Comparison of ENCODE assay signal across 9 mouse cellular contexts in the genomic region with DNA sequence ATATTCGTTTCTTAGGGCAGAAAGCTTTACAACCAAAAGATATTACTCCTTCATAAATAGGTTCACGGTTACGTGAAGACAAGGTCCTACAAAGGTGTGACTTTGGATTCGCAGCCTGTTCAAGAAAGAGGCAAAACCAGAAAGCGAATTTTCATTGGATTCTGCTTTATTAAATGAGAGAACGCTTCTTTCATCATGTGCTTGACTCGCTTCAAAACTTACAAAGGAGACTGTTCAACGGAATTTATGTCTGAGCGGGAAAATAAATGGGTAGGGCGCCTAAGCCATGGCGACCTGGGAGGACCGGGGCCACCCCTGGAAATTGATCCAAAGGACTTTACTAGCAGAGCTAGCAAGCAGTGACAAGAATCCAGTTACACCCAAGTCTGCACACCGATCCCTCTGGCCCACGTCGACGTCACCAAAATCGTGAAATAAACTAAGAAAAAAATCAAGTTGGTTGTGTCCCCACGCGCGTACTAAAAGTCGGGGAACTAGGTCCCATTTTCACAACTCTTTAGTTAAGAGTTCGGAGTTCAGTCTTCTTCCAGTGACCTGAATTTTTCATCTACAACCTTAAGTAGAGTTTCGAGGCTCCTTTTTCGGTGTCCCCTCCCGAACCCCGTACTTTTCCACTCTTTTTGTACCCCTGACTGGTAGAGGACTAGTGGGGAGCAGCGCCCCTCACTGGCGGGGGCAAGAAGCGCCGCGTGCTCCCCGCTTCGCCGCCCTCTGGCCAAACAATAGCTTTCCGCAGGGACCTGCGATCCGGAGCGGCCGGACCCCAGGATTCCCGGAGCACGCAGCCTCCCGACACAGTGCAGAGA. TPM values are rescaled to one million over a fixed set of nuclear protein-coding genes. Genes with fewer than 3 reads are reported as not detected.
A peak's percentile ranks its signal among the peaks of the same experiment; 100 is the strongest.
DNase-seq lines count a peak whose midpoint lies in the region; ATAC-seq and TF ChIP-seq lines count a peak whose summit lies in the region.
"Had no signal": no experiment of that assay in that cellular context is flagged by ENCODE, and none has a peak within 500 bp of the region (broad histone marks: within the 10 kb centered on the region; RNA-seq: fewer than 3 reads in every experiment).

No protein-coding gene starts in this region.

- H3K9me3 ChIP-seq in heart, embryonic 16.5 days (replicated peaks; ENCODE audit: control insufficient read depth, low read length): no peaks in the 10 kb centered on the region
- no peaks in the 10 kb centered on the region for H3K9me3 ChIP-seq in MEL (replicated peaks; ENCODE audit: insufficient read depth, low read length)
- no peaks in the 10 kb centered on the region for H3K9me3 ChIP-seq in hindbrain, embryonic 11.5 days (ENCODE audit: control insufficient read depth, low read length)
- no peaks in the 10 kb centered on the region for H3K9me3 ChIP-seq in midbrain, embryonic 13.5 days

- WGBS in heart, embryonic 16.5 days: 5% methylated on average over 42 of the region's 42 CpGs
- WGBS in hindbrain, embryonic 11.5 days: 6% methylated on average over 42 of the region's 42 CpGs
- 4% methylated on average over 41 of the region's 42 CpGs for WGBS in midbrain, embryonic 13.5 days

- no peak for TF ChIP-seq EP300 in MEL (IDR thresholded peaks at IDR 0.05; ENCODE audit: low read depth in 1 of 2, low read length in 2 of 2)

- H3K4me1 ChIP-seq in heart, embryonic 16.5 days (ENCODE audit: control insufficient read depth, insufficient read depth, low read length): peaks cover 31% of the 10 kb centered on the region
- H3K4me1 ChIP-seq in MEL (ENCODE audit: control insufficient read depth in 1 of 2, insufficient read depth in 2 of 2, low read length in 2 of 2): peaks cover 0 to 27% of the 10 kb centered on the region in 2 experiments; a peak in 2 of 4 replicates
- peaks cover 18% of the 10 kb centered on the region for H3K4me1 ChIP-seq in hindbrain, embryonic 11.5 days (replicated peaks; ENCODE audit: control insufficient read depth, insufficient read depth, low read length)
- peaks cover 47% of the 10 kb centered on the region for H3K4me1 ChIP-seq in midbrain, embryonic 13.5 days (replicated peaks)

- peak overlapping the region; percentile 92 for H3K4me3 ChIP-seq in heart, embryonic 16.5 days (ENCODE audit: low read length)
- peak overlapping the region; percentile 19 to 63; a peak in 3 of 4 replicates for H3K4me3 ChIP-seq in MEL (ENCODE audit: control insufficient read depth in 1 of 2, insufficient read depth in 1 of 2, low read depth in 2 of 2, low read length in 2 of 2)
- H3K4me3 ChIP-seq in hindbrain, embryonic 11.5 days (ENCODE audit: low read depth, low read length): peak overlapping the region; percentile 97
- peak overlapping the region; percentile 93 for H3K4me3 ChIP-seq in midbrain, embryonic 13.5 days (replicated peaks)

- no peak for DNase-seq in heart, postnatal 36 days
- no peak for DNase-seq in MEL (ENCODE audit: low read depth, low spot score)
- DNase-seq in hindbrain, embryonic 11.5 days (ENCODE audit: low spot score): peak; percentile 47
- DNase-seq in adrenal gland, postnatal 14 days: no peak
- no peak for DNase-seq in right cerebral cortex, postnatal 4 days
- no peak for DNase-seq in right cerebral cortex, postnatal 10 days (ENCODE audit: low spot score in 2 of 2)

- intact Hi-C loops in heart, postnatal 36 days (cut with DNase I): no loop called here

- no peak for ATAC-seq in heart, embryonic 16.5 days (replicated peaks; ENCODE audit: extremely low read depth, insufficient read depth, low FRiP score)
- ATAC-seq in hindbrain, embryonic 11.5 days (ENCODE audit: low FRiP score): no peak
- no peak for ATAC-seq in midbrain, embryonic 13.5 days

- no peak for TF ChIP-seq RAD21 in MEL (IDR thresholded peaks at IDR 0.05; ENCODE audit: low read depth, low read length)

- peak; percentile 31 to 68 (median 49); a peak in 5 of 6 replicates for TF ChIP-seq CTCF in MEL (IDR thresholded peaks at IDR 0.05 in 2 of 3, conservative IDR thresholded peaks at IDR 0.05 in 1 of 3; ENCODE audit: control insufficient read depth in 1 of 3, insufficient read depth in 1 of 3, low read depth in 2 of 3, low read length in 3 of 3, poor library complexity in 1 of 3, severe bottlenecking in 1 of 3)

- peaks cover 11% of the 10 kb centered on the region for H3K79me2 ChIP-seq in MEL (ENCODE audit: control insufficient read depth, insufficient read depth, low read length, poor library complexity)

- peaks cover 17% of the 10 kb centered on the region for H3K27me3 ChIP-seq in heart, embryonic 16.5 days (ENCODE audit: control insufficient read depth, insufficient read depth, low read length)
- no peaks in the 10 kb centered on the region for H3K27me3 ChIP-seq in MEL (ENCODE audit: control insufficient read depth in 1 of 2, insufficient read depth in 2 of 2, low read length in 2 of 2)
- no peaks in the 10 kb centered on the region; the same call in 1 of the 2 replicates for H3K27me3 ChIP-seq in hindbrain, embryonic 11.5 days (ENCODE audit: control insufficient read depth, insufficient read depth, low read length)
- peaks cover 12% of the 10 kb centered on the region for H3K27me3 ChIP-seq in midbrain, embryonic 13.5 days

- 0 out of 2 replicates have a peak overlapping the region, but pooled peaks have one; percentile 40 for H3K27ac ChIP-seq in heart, embryonic 16.5 days (ENCODE audit: low read length)
- H3K27ac ChIP-seq in MEL (ENCODE audit: control insufficient read depth, low read depth, low read length): no peak overlapping the region
- peak overlapping the region; percentile 88 for H3K27ac ChIP-seq in hindbrain, embryonic 11.5 days (ENCODE audit: low read depth, low read length)
- peak overlapping the region; percentile 92 for H3K27ac ChIP-seq in midbrain, embryonic 13.5 days

- H3K9ac ChIP-seq in heart, embryonic 16.5 days (ENCODE audit: low read length): peak overlapping the region; percentile 80
- peak overlapping the region; percentile 67 for H3K9ac ChIP-seq in MEL (ENCODE audit: control insufficient read depth, low read depth, low read length, poor library complexity, severe bottlenecking)
- H3K9ac ChIP-seq in hindbrain, embryonic 11.5 days (ENCODE audit: low read depth, low read length): peak overlapping the region; percentile 99
- H3K9ac ChIP-seq in midbrain, embryonic 13.5 days (replicated peaks): peak overlapping the region; percentile 96

- H3K36me3 ChIP-seq in heart, embryonic 16.5 days (ENCODE audit: control insufficient read depth, insufficient read depth): 0 out of 2 replicates have a peak, but pooled peaks cover 6% of the 10 kb centered on the region
- H3K36me3 ChIP-seq in MEL (ENCODE audit: control insufficient read depth in 1 of 2, insufficient read depth in 2 of 2, low read length in 2 of 2): peaks cover 0 to 16% of the 10 kb centered on the region in 2 experiments; a peak in 2 of 4 replicates
- H3K36me3 ChIP-seq in hindbrain, embryonic 11.5 days (ENCODE audit: control insufficient read depth, insufficient read depth, low read length): peaks cover 8% of the 10 kb centered on the region
- H3K36me3 ChIP-seq in midbrain, embryonic 13.5 days: peaks cover 13% of the 10 kb centered on the region

- peak overlapping the region; percentile 88 for H3K4me2 ChIP-seq in heart, embryonic 16.5 days (ENCODE audit: low read depth, low read length)
- peak overlapping the region; percentile 92 for H3K4me2 ChIP-seq in hindbrain, embryonic 11.5 days (replicated peaks; ENCODE audit: low read depth, low read length)
- H3K4me2 ChIP-seq in midbrain, embryonic 13.5 days (replicated peaks): peak overlapping the region; percentile 96

- TF ChIP-seq POLR2A in MEL (IDR thresholded peaks at IDR 0.05; ENCODE audit: control insufficient read depth in 1 of 2, insufficient read depth in 1 of 2, low read depth in 1 of 2, low read length in 2 of 2, poor library complexity in 1 of 2): no peak

TF ChIP-seq in MEL, 35 proteins besides CTCF, POLR2A, EP300 and RAD21 (continues in another document):
- TF ChIP-seq USF1 (IDR thresholded peaks at IDR 0.05; ENCODE audit: low read depth, low read length) (no peak), MYC (IDR thresholded peaks at IDR 0.05; ENCODE audit: low read depth, low read length) (no peak), RCOR1 (IDR thresholded peaks at IDR 0.05; ENCODE audit: low read depth, low read length) (no peak), GABPA (IDR thresholded peaks at IDR 0.05; ENCODE audit: low read depth, low read length) (no peak), ZKSCAN1 (IDR thresholded peaks at IDR 0.05; ENCODE audit: low read depth, low read length) (no peak), CHD1 (IDR thresholded peaks at IDR 0.05; ENCODE audit: low read depth, low read length) (no peak), E2F4 (IDR thresholded peaks at IDR 0.05; ENCODE audit: borderline replicate concordance, low read depth, low read length) (no peak), BHLHE40 (IDR thresholded peaks at IDR 0.05; ENCODE audit: borderline replicate concordance, low read depth, low read length) (no peak), MAX (IDR thresholded peaks at IDR 0.05; ENCODE audit: low read length) (no peak)

RNA-seq across cellular contexts. Expression of a gene that starts 0.5 kb away (rescaled TPM):
- polyA plus RNA-seq in heart, embryonic 16.5 days (2015; fragmentation: Nextera tagmentation; extraction: Ambion mirVana): 15.0 and 15.3 TPM in 2 replicates
- 1 to 10 TPM; 3.2 to 3.9 TPM for total RNA-seq in heart, postnatal 36 days (2021)
- total RNA-seq in MEL (2012; rRNA removed): 11.8 and 13.1 TPM in 2 replicates
- 10 to 100 TPM in 1 of 2 experiments, not detected in 1; 13.3 TPM for polyA plus RNA-seq in MEL (2012; ENCODE audit: insufficient read depth in 1 of 2, insufficient read length in 2 of 2, low read depth in 1 of 2, low replicate concordance in 2 of 2, missing spikeins in 1 of 2)
- polyA plus RNA-seq in hindbrain, embryonic 11.5 days (2014; fragmentation: Nextera tagmentation; extraction: Ambion mirVana): 44.4 and 54.5 TPM in 2 replicates
- 34.7 and 35.5 TPM in 2 replicates for polyA plus RNA-seq in midbrain, embryonic 13.5 days (2015; fragmentation: Nextera tagmentation; extraction: Ambion mirVana)
- total RNA-seq in adrenal gland, postnatal 14 days (2021): 7.4 and 7.7 TPM in 2 replicates

RNA-seq across cellular contexts. Expression of a gene that starts 18.5 kb away (rescaled TPM):
- 7.0 and 7.5 TPM in 2 replicates for polyA plus RNA-seq in heart, embryonic 16.5 days (2015; fragmentation: Nextera tagmentation; extraction: Ambion mirVana)
- total RNA-seq in heart, postnatal 36 days (2021): 1 to 10 TPM; 5.3 to 9.1 TPM
- total RNA-seq in MEL (2012; rRNA removed): 5.3 and 5.7 TPM in 2 replicates
- polyA plus RNA-seq in MEL (2012; ENCODE audit: insufficient read depth in 1 of 2, insufficient read length in 2 of 2, low read depth in 1 of 2, low replicate concordance in 2 of 2, missing spikeins in 1 of 2): 10 to 100 TPM in 1 of 2 experiments, not detected in 1; 11.3 TPM
- 9.1 and 9.3 TPM in 2 replicates for polyA plus RNA-seq in hindbrain, embryonic 11.5 days (2014; fragmentation: Nextera tagmentation; extraction: Ambion mirVana)
- polyA plus RNA-seq in midbrain, embryonic 13.5 days (2015; fragmentation: Nextera tagmentation; extraction: Ambion mirVana): 9.8 and 15.2 TPM in 2 replicates
- total RNA-seq in adrenal gland, postnatal 14 days (2021): 13.1 and 16.7 TPM in 2 replicates

RNA-seq across cellular contexts. Expression of a gene that starts 34.3 kb away (rescaled TPM):
- 0.12 TPM in 1 of 2 replicates, not detected in the other for polyA plus RNA-seq in heart, embryonic 16.5 days (2015; fragmentation: Nextera tagmentation; extraction: Ambion mirVana)
- not detected for total RNA-seq in heart, postnatal 36 days (2021)
- not detected in 2 replicates for total RNA-seq in MEL (2012; rRNA removed)
- not detected for polyA plus RNA-seq in MEL (2012; ENCODE audit: insufficient read depth in 1 of 2, insufficient read length in 2 of 2, low read depth in 1 of 2, low replicate concordance in 2 of 2, missing spikeins in 1 of 2)
- polyA plus RNA-seq in hindbrain, embryonic 11.5 days (2014; fragmentation: Nextera tagmentation; extraction: Ambion mirVana): not detected in 2 replicates
- polyA plus RNA-seq in midbrain, embryonic 13.5 days (2015; fragmentation: Nextera tagmentation; extraction: Ambion mirVana): not detected in 2 replicates
- not detected in 2 replicates for total RNA-seq in adrenal gland, postnatal 14 days (2021)
- polyA plus RNA-seq: Patski had no signal

Comparison
In these comparisons a context has a peak if more than half of its experiments do, and no peak if none do; other contexts are left out.
1. H3K4me3 ChIP-seq: peak in every context shown above with its lines; median percentile 97 in hindbrain, embryonic 11.5 days; 93 in midbrain, embryonic 13.5 days; 92 in heart, embryonic 16.5 days; 41 in MEL.